In the genomic region with DNA sequence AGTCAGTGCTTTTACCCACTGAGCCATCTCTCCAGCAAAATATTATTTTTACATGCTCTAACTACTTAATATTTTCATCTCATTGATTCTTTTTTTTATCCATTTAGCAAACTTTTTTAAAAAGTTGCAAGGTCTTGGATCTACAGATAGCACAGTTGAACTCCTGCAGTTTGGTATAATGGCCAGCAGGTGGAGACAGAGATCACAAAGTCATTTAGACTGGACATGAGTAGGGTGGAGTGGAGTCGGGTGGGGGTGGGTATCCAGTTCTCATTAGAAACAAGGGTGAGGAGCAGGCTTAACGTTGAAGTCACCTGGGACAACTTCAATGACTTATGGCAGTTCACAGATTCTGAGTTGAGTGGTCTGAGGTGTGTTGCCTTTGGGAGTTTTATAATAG, we compare ENCODE assay signal across 9 mouse cellular contexts. TPM values are rescaled to one million over a fixed set of nuclear protein-coding genes. Genes with fewer than 3 reads are reported as not detected.
DNase-seq lines count a peak whose midpoint lies in the region; ATAC-seq and TF ChIP-seq lines count a peak whose summit lies in the region.
"Had no signal": no experiment of that assay in that cellular context is flagged by ENCODE, and none has a peak within 500 bp of the region (broad histone marks: within the 10 kb centered on the region; RNA-seq: fewer than 3 reads in every experiment).

No protein-coding gene starts in this region.

- peak; percentile 31 to 32 for DNase-seq in urinary bladder, adult 18-20 months (ENCODE audit: low spot score in 2 of 2)
- no peak for DNase-seq in urinary bladder, adult 2 months (ENCODE audit: low spot score)
- DNase-seq in adrenal gland, postnatal 14 days: peak; percentile 71
- DNase-seq in intestine, embryonic 14.5 days (ENCODE audit: low spot score): peak; percentile 77
- DNase-seq in left cerebral cortex, postnatal 25 days (ENCODE audit: low spot score in 2 of 2): peak; percentile 50 to 65
- DNase-seq in ovary, postnatal 10 days (ENCODE audit: low spot score): no peak

- no peaks in the 10 kb centered on the region for H3K9me3 ChIP-seq in intestine, embryonic 14.5 days (ENCODE audit: control insufficient read depth, low read length)

- peak; percentile 33; the same call in 1 of the 2 replicates for ATAC-seq in intestine, embryonic 14.5 days (replicated peaks; ENCODE audit: low FRiP score, low TSS enrichment, low read depth)
- 0 out of 2 replicates have a peak, but pooled peaks have one; percentile 46 for ATAC-seq in monocyte, adult 5-6 weeks (replicated peaks; ENCODE audit: insufficient number of reproducible peaks, low FRiP score, low TSS enrichment, poor library complexity, severe bottlenecking)

- peaks cover 32% of the 10 kb centered on the region for H3K36me3 ChIP-seq in intestine, embryonic 14.5 days (ENCODE audit: control insufficient read depth, insufficient read depth, low read length)

- H3K27ac ChIP-seq in embryonic fibroblast, embryonic 13.5 days (ENCODE audit: insufficient read depth, low read length): no peak overlapping the region
- H3K27ac ChIP-seq in intestine, embryonic 14.5 days (ENCODE audit: low read depth): no peak overlapping the region

- no peak overlapping the region for H3K4me2 ChIP-seq in intestine, embryonic 14.5 days (ENCODE audit: low read length)

- 8% methylated on average over 2 of the region's 2 CpGs for WGBS in intestine, embryonic 14.5 days

- intact Hi-C loops in left cerebral cortex, postnatal 25 days (cut with DNase I): loop anchor here (2.0 kb wide), 1 partner anchor 247 kb away; no protein-coding TSS in a partner anchor

- no peak for TF ChIP-seq POLR2A in embryonic fibroblast, embryonic 13.5 days (IDR thresholded peaks at IDR 0.05; ENCODE audit: low read depth, low read length)

- H3K27me3 ChIP-seq in intestine, embryonic 14.5 days (replicated peaks; ENCODE audit: control insufficient read depth, insufficient read depth, low read length): no peaks in the 10 kb centered on the region

- peak; percentile 24; the same call in 1 of the 2 replicates for TF ChIP-seq CTCF in embryonic fibroblast, embryonic 13.5 days (IDR thresholded peaks at IDR 0.05; ENCODE audit: borderline replicate concordance, insufficient read depth, low read length)

- H3K4me1 ChIP-seq in embryonic fibroblast, embryonic 13.5 days (ENCODE audit: control insufficient read depth, insufficient read depth, low read length): peaks cover 4% of the 10 kb centered on the region
- H3K4me1 ChIP-seq in intestine, embryonic 14.5 days (replicated peaks; ENCODE audit: control insufficient read depth, insufficient read depth, low read length): no peaks in the 10 kb centered on the region; the same call in 1 of the 2 replicates

- no peak overlapping the region for H3K4me3 ChIP-seq in embryonic fibroblast, embryonic 13.5 days (ENCODE audit: insufficient read depth, low read length)
- no peak overlapping the region for H3K4me3 ChIP-seq in intestine, embryonic 14.5 days (ENCODE audit: low read depth, low read length)

- H3K9ac ChIP-seq in intestine, embryonic 14.5 days (ENCODE audit: low read length): no peak overlapping the region

RNA-seq across cellular contexts. Expression of a gene that starts 31.9 kb away (rescaled TPM):
- 12.5 and 13.1 TPM in 2 replicates for polyA plus RNA-seq in urinary bladder, adult 2 months (2012; rRNA removed)
- total RNA-seq in adrenal gland, postnatal 14 days (2021): 12.5 and 15.5 TPM in 2 replicates
- polyA plus RNA-seq in embryonic fibroblast, embryonic 13.5 days (2011; ENCODE audit: insufficient read length, low read depth, missing spikeins): 18.6 and 22.0 TPM in 2 replicates
- polyA plus RNA-seq in intestine, embryonic 14.5 days (2014; fragmentation: Nextera tagmentation; extraction: Ambion mirVana): 24.0 and 28.4 TPM in 2 replicates
- total RNA-seq in left cerebral cortex, postnatal 25 days (2021): 10 to 100 TPM; 12.3 to 14.8 TPM
- 12.9 to 19.4 TPM (median 16.7 TPM) in 3 replicates for total RNA-seq in monocyte, adult 5-6 weeks (2017)

RNA-seq across cellular contexts. Expression of a gene that starts 38.6 kb away (rescaled TPM):
- 1.4 and 1.6 TPM in 2 replicates for polyA plus RNA-seq in urinary bladder, adult 2 months (2012; rRNA removed)
- total RNA-seq in adrenal gland, postnatal 14 days (2021): 2.8 TPM in 1 of 2 replicates, not detected in the other
- polyA plus RNA-seq in embryonic fibroblast, embryonic 13.5 days (2011; ENCODE audit: insufficient read length, low read depth, missing spikeins): not detected in 2 replicates
- polyA plus RNA-seq in intestine, embryonic 14.5 days (2014; fragmentation: Nextera tagmentation; extraction: Ambion mirVana): 0.65 TPM in 1 of 2 replicates, not detected in the other
- total RNA-seq in left cerebral cortex, postnatal 25 days (2021): not detected
- 0.95 TPM in 1 of 3 replicates, not detected in the others for total RNA-seq in monocyte, adult 5-6 weeks (2017)
- total RNA-seq: layer of hippocampus, postnatal 25 days had no signal

Comparison
In these comparisons a context has a peak if more than half of its experiments do, and no peak if none do; other contexts are left out.
1. DNase-seq: peak in urinary bladder, adult 18-20 months (2 of 2), adrenal gland, postnatal 14 days (single experiment), intestine, embryonic 14.5 days (single experiment) and left cerebral cortex, postnatal 25 days (2 of 2); none in urinary bladder, adult 2 months (single experiment) and ovary, postnatal 10 days (single experiment).